Mouse (Mus musculus): ENCODE measurements at regions not wholly inside any gene's neighbourhood (a gene's known extent, or its start where the extent isn't known, plus 50 kb on each side); places are given as distances from the start of the nearest gene placed in this dataset.

- DNase-seq (ENCODE audit: low spot score) = no peak
These were observed 442.0 kb downstream of the Defb40 start for GRCm38 (mm10) chr8:18536059-18536458.

- DNase-seq (ENCODE audit: low spot score) = no peak
These were observed 449.9 kb downstream of the Defb40 start for GRCm38 (mm10) chr8:18528120-18528519.

- DNase-seq (ENCODE audit: low spot score) = no peak
These were observed 465.6 kb downstream of the Defb40 start for GRCm38 (mm10) chr8:18512409-18512808.

GRCm38 (mm10) chr8:18506158-18507022, 471.7 kb downstream of the Defb40 start:
- no peak for DNase-seq (ENCODE audit: low spot score)

- DNase-seq (ENCODE audit: low spot score) = no peak
These were observed 487.4 kb downstream of the Defb40 start for GRCm38 (mm10) chr8:18490620-18491019.

GRCm38 (mm10) chr8:18480081-18480480, 498.0 kb downstream of the Defb40 start:
- no peak for DNase-seq (ENCODE audit: low spot score)

GRCm38 (mm10) chr8:18478166-18478565, 499.9 kb downstream of the Defb40 start:
- DNase-seq (ENCODE audit: low spot score) = no peak

- DNase-seq (ENCODE audit: low spot score) = no peak
These were observed 510.5 kb downstream of the Defb40 start for GRCm38 (mm10) chr8:18467511-18467910.

GRCm38 (mm10) chr8:18460609-18461008, 517.4 kb downstream of the Defb40 start:
- no peak for DNase-seq (ENCODE audit: low spot score)

- DNase-seq (ENCODE audit: low spot score) = no peak
These were observed 520.6 kb downstream of the Defb40 start for GRCm38 (mm10) chr8:18457470-18457869.

- DNase-seq (ENCODE audit: low spot score) = no peak
These were observed 529.0 kb downstream of the Defb40 start for GRCm38 (mm10) chr8:18449015-18449414.

GRCm38 (mm10) chr8:18442212-18442611, 535.8 kb downstream of the Defb40 start:
- DNase-seq (ENCODE audit: low spot score) = no peak

GRCm38 (mm10) chr8:18422846-18423245, 555.2 kb downstream of the Defb40 start:
- DNase-seq (ENCODE audit: low spot score) = no peak

- DNase-seq (ENCODE audit: low spot score) = no peak
These were observed 565.6 kb downstream of the Defb40 start for GRCm38 (mm10) chr8:18412470-18412869.

- no peak for DNase-seq (ENCODE audit: low spot score)
These were observed 571.6 kb downstream of the Defb40 start for GRCm38 (mm10) chr8:18406446-18406845.

GRCm38 (mm10) chr8:18388353-18388752, 589.7 kb downstream of the Defb40 start:
- DNase-seq (ENCODE audit: low spot score) = peak; percentile 28

- no peak for DNase-seq (ENCODE audit: low spot score)
These were observed 596.4 kb downstream of the Defb40 start for GRCm38 (mm10) chr8:18381615-18382178.

GRCm38 (mm10) chr8:18348716-18349115, 629.3 kb downstream of the Defb40 start:
- no peak for DNase-seq (ENCODE audit: low spot score)

- no peak for DNase-seq (ENCODE audit: low spot score)
These were observed 631.8 kb downstream of the Defb40 start for GRCm38 (mm10) chr8:18346248-18346647.

- peak; percentile 9 for DNase-seq (ENCODE audit: low spot score)
These were observed 632.7 kb downstream of the Defb40 start for GRCm38 (mm10) chr8:18345322-18345721.

GRCm38 (mm10) chr8:18344838-18345237, 633.2 kb downstream of the Defb40 start:
- no peak for DNase-seq (ENCODE audit: low spot score)

GRCm38 (mm10) chr8:18335576-18335975, 642.5 kb downstream of the Defb40 start:
- DNase-seq (ENCODE audit: low spot score) = no peak

- no peak for DNase-seq (ENCODE audit: low spot score)
These were observed 649.5 kb downstream of the Defb40 start for GRCm38 (mm10) chr8:18328521-18328920.

- DNase-seq (ENCODE audit: low spot score) = no peak
These were observed 661.6 kb downstream of the Defb40 start for GRCm38 (mm10) chr8:18316488-18316887.
